Mouse (Mus musculus): ENCODE data around the gene Myo1e.
A peak's percentile ranks its signal among the peaks of the same experiment; 100 is the strongest.
"Not testable (repeated sequence)": the region's sequence is repeated elsewhere in the genome, so short reads cannot be mapped to it uniquely, and the experiment has no call there.

Myo1e gene

DNA sequence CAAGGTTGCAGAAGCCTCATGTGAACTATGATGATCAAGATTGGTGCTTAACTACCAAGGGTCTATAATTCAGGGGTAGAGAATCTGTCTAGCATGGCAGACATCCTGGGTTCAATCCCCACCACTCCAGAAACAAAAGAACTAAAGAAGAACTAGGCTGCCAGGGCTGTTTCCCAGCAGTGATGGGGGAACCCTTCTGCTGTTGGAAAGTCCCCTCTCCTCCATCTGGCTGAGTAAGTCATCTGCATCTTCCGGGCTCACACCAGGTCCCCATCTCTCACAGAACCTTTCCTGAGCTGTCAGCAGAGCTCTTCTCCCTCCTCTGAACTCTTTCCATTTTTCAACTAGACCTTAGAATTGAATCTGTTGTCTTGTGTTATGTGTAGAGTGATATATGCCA, 45.9 kb downstream of the Myo1e start:
- no peak for DNase-seq (ENCODE audit: low spot score)

DNA sequence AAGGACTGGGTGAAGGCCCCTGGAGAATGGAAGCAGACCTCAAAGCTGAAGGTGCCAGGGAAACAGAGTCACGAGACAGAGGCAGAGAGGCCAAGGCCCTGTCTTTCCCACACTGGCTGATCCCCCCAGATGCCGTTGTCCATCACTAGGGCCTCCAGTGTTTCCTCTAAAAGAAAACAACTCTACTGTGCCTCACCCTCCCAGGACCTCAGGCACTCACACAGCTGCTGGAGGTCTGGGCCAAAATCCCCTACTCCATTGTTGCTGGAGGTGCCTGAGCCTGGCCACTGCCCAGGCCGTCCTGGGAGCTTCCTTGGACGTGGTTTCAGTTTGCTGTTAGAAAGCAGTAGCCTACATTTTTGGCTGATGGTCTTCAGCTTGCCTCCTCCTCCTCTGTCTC, 47.9 kb downstream of the Myo1e start:
- DNase-seq (ENCODE audit: low spot score) = no peak

GRCm38 (mm10) chr9:70256027-70256426, 48.9 kb downstream of the Myo1e start:
- DNase-seq (ENCODE audit: low spot score) = not testable (repeated sequence)

DNA sequence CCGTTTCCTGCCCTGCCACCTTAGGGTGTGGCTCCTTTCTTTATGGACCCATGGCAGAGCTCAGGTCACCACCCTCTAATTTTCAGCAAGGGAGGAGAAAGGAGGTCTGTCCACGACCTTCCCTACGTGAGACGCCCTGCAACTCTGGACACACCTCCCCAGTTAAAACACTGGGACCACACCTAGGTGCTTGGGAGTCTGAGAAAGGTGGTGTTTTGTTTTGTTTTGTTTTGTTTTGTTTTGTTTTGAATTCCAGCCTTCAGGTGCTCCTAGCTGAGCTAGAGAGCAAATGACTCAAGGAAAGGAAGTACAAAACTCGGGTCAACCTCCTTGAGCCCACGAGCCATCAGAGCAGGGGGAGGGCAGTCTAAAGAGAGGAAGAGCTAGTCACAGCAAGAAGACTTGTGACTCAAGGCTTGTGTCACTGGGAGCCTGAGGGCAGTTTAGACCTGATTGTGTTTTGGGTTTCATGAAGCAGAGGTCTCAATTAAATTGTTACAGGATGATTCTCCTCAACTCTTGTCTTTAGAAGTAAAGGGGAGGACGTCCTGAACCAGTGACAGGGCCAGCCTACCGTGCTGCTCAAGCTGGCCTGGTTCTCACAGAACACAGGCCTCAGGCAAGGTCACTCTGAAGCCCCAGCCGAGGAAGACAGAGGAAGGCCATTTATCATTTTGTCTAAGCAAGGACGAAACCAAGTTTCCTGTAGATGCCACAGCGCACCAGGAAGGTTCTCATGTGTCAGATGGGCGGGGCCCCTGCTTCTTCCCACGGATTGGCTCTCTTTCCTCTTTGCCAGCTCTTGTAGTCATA, 50.3 kb downstream of the Myo1e start:
- peak; percentile 58 for DNase-seq (ENCODE audit: low spot score)

- DNase-seq (ENCODE audit: low spot score) = no peak
These were observed 53.2 kb downstream of the Myo1e start for GRCm38 (mm10) chr9:70260324-70260841.

- no peak for DNase-seq (ENCODE audit: low spot score)
These were observed 54.5 kb downstream of the Myo1e start for GRCm38 (mm10) chr9:70261646-70262045.

DNA sequence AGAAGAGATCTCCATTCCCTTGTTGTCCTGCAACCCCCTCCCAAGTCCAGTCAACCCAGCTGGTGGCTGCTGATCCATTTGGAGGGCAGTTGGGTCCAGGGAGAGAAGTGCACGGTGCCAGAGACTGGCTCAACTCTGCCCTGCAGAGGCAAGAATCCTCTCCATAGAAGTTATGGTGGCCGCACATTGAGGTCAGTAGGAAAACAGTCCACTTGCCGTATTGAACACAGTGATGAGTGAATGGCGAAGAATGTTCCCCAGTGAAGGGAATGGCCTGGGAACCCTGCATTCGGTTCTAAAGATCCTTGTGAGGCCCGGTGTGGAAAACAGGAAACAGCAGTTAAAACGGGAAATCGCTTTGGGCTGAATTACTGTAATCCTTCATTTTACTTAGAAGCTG, 56.0 kb downstream of the Myo1e start:
- no peak for DNase-seq (ENCODE audit: low spot score)

DNA sequence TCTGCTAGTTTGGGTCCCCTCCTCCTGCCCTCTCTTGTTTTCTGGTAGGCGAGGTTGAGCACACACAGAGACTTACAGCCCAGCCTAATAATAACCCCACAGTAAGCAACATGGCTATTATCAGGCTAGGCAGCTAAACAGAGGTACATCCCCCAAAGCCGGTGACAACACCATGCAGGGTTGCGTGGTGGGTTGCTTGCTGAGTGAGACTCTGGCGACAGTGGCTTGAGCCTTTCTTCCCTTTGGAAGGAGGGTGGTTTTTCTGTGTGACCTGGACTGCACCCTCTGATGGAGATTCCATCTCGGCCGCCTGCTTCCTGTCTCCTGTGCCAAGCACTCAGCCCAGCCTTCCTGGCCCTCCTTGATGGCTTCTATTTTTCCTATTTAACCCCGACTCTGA, 56.6 kb downstream of the Myo1e start:
- no peak for DNase-seq (ENCODE audit: low spot score)

- no peak for DNase-seq (ENCODE audit: low spot score)
These were observed 58.4 kb downstream of the Myo1e start for GRCm38 (mm10) chr9:70265513-70265912.

DNA sequence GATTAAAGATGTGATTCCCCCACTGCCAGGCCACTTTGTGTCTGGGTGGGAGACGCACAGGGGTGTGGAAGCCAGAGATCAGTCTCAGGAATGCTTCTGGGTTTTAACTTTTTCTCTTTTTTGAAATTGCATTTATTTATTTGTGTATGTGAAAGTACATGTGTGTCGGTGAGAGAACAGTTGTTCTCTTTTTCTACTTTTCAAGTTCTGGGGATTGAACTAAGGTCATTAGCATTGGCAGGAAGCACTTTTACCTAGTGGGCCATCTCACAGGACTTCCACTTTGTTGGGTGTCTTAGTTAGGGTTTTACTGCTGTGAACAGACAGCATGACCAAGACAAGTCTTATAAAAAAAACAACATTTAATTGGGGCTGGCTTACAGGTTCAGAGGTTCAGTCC, 59.0 kb downstream of the Myo1e start:
- no peak for DNase-seq (ENCODE audit: low spot score)

DNA sequence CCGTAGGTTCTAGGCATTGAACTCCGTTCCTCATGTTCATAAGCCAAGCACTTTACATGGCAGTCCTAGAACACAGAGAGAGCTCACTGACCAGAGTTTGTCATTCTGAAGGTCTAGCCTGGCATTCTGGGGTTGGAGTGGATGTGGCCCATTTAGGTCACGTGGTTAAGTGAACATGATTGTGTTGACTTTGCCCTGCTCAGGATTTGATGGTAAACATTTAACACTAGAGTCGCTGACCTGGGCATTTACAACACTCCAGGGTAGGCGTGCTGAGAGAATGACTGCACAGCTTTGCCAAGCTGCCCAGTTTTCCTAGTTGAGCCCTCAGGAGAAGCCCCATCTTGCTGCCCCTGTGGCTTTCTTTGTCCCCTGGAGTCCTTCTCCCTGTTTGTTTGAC, 60.0 kb downstream of the Myo1e start:
- DNase-seq (ENCODE audit: low spot score) = no peak

- no peak for DNase-seq (ENCODE audit: low spot score)
These were observed 62.2 kb downstream of the Myo1e start for GRCm38 (mm10) chr9:70269349-70269748.

DNA sequence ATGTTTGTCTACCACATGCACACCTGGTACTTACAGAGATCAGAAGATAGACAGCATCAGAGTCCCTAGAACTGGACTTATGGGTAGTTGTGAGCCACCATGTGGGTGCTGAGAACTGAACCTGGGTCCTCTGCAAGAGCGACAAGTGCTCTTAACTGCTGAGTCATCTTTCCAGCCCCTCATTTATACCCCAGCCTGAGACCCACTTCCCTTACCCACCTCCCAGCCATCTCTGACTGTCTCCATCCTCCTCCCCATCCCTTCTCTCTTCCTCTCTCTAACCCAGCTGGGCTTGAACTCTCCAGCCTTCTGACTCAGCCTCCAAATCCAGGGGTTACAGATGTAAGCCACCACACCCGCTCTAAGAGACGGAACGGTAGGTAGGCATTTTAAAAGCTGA, 63.3 kb downstream of the Myo1e start:
- no peak for DNase-seq (ENCODE audit: low spot score)

GRCm38 (mm10) chr9:70271137-70271536, 64.0 kb downstream of the Myo1e start:
- DNase-seq (ENCODE audit: low spot score) = no peak

- no peak for DNase-seq (ENCODE audit: low spot score)
These were observed 64.5 kb downstream of the Myo1e start for GRCm38 (mm10) chr9:70271631-70272030.

DNA sequence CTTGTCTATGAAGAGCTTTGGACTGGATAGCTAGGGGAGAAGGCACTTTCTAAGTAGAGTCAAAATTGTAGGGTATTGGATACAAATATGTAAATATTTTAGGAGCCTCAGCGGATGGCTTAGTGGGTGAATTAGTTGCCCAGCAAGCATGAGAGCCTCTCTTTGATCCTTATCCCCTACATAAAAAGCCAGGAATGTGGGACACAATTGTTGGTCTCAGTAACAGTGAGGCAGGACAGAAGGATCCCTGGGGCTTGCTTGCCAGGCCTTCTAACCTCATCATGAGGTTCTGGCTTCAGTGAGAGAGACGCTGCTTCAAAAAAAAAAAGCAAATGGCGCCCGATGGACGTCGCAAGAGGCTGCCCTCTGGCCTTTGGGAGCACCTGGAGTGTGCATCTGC, 66.9 kb downstream of the Myo1e start:
- no peak for DNase-seq (ENCODE audit: low spot score)

- no peak for DNase-seq (ENCODE audit: low spot score)
These were observed 67.3 kb downstream of the Myo1e start for GRCm38 (mm10) chr9:70274476-70274875.

GRCm38 (mm10) chr9:70274887-70275555, 67.9 kb downstream of the Myo1e start:
- DNase-seq (ENCODE audit: low spot score) = no peak

DNA sequence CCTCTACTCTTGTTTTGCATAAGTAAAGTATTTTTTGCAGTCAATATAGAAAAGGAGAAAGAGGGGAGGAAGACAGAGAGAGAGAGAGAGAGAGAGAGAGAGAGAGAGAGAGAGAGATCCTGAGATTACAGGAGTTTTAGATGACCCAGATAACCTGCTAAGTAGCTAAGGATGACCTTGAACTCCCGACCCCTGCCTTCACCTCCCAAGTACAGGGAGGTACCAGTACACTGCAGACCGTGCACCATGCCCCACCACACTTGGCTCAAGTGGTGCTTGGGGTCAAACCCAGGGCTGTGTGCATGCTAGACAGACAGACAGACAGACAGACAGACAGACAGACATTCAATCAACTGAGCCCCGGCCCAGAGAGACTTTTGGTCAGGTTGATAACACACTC, 69.9 kb downstream of the Myo1e start:
- no peak for DNase-seq (ENCODE audit: low spot score)

DNA sequence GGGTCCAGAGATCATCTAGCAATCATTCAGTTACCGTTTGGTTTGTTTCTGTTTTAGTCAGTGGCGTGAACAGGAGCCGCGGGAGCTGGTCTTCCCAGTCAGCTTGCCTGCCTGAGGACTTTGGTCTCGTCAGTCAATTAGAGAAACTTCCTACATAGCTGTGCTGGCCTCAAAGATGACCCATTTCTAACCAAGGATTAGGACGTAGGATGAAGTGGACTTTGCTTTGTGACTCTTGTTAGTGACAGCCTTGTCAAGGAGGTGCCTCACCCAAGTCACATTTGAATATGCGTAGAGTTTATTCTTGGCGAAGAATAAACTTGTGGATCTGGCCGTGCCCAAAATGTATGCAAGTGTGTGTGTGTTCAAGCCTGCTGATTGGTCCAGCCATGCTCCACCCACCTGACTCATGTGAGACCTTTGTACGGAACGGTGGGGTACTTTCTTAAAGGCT, 70.4 kb downstream of the Myo1e start:
- DNase-seq (ENCODE audit: low spot score) = peak; percentile 84

DNA sequence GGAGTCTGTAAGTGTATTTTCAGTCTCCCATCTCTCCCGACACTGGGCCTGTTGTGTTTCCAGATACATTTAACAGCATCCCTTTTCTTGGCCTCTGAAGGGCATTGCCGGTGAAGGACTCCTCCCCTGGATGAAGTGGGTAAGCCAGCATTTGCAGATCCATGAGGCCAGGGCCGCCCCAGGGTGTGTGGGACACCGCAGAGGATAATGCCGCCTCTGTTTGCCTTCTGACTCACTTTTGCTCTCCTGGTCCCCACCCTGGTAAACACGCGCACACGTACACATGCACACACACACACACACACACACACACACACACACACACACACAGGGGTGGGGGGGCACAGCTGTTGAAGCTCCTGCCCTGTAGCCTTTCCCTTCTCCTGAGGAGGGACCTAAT, 74.3 kb downstream of the Myo1e start:
- DNase-seq (ENCODE audit: low spot score) = no peak

GRCm38 (mm10) chr9:70282107-70282506, 75.0 kb downstream of the Myo1e start:
- no peak for DNase-seq (ENCODE audit: low spot score)

- no peak for DNase-seq (ENCODE audit: low spot score)
These were observed 76.0 kb downstream of the Myo1e start for GRCm38 (mm10) chr9:70283151-70283550.

Data from yolk sac, embryonic 10.5 days (tissue).